Mouse (Mus musculus) neural tube, embryonic 11.5 days (tissue): Measurements from ENCODE around the gene Mon1a. TPM values are rescaled to one million over a fixed set of nuclear protein-coding genes. Genes with fewer than 3 reads are reported as not detected.

Experiments
- ATAC-seq: fragments of 200-750 bp; cut with Nextera tagmentation; 2 replicates; pipeline ENCODE4 v1.8.0; 2017; ENCODE audit warnings: moderate number of reproducible peaks, mild to moderate bottlenecking, moderate TSS enrichment, moderate library complexity; ENCODE audit not compliant: insufficient read depth, low FRiP score, low TSS enrichment
- DNase-seq: peaks from one replicate; pipeline ENCODE4 v3.0.0-alpha.2; 2015; ENCODE audit warnings: low spot score
- H3K27ac ChIP-seq: fragments of 300-500 bp; sonication (generic); 2 replicates; pipeline ENCODE4 v1.5.1; 2014; ENCODE audit warnings: low read depth, mild to moderate bottlenecking, low read length
- H3K27me3 ChIP-seq: fragments of 300-500 bp; sonication (generic); 2 replicates; pipeline ENCODE4 v1.6.1; 2014; ENCODE audit warnings: mild to moderate bottlenecking, low read length, mixed read lengths; ENCODE audit not compliant: control insufficient read depth, insufficient read depth
- H3K36me3 ChIP-seq: fragments of 300-500 bp; sonication (generic); 2 replicates; pipeline ENCODE4 v1.6.1; 2014; ENCODE audit warnings: mild to moderate bottlenecking, low read length, moderate library complexity, mixed read lengths; ENCODE audit not compliant: control insufficient read depth, insufficient read depth
- H3K4me1 ChIP-seq: fragments of 300-500 bp; sonication (generic); 2 replicates; pipeline ENCODE4 v1.6.1; 2014; ENCODE audit warnings: low read length, mixed read lengths; ENCODE audit not compliant: control insufficient read depth, insufficient read depth
- H3K4me2 ChIP-seq: fragments of 300-500 bp; sonication (generic); 2 replicates; pipeline ENCODE4 v1.6.1; 2014; ENCODE audit warnings: low read depth, mild to moderate bottlenecking, moderate library complexity
- H3K4me3 ChIP-seq: fragments of 300-500 bp; sonication (generic); 2 replicates; pipeline ENCODE4 v1.5.1; 2014; ENCODE audit warnings: low read depth, low read length
- H3K9ac ChIP-seq: fragments of 300-500 bp; sonication (generic); 2 replicates; pipeline ENCODE4 v1.6.1; 2014; ENCODE audit warnings: mild to moderate bottlenecking, low read length
- H3K9me3 ChIP-seq: fragments of 300-500 bp; sonication (generic); 2 replicates; pipeline ENCODE4 v1.6.1; 2016; ENCODE audit warnings: low read length; ENCODE audit not compliant: control insufficient read depth
- WGBS: fragments of 180-500 bp; shearing (Covaris S2); extraction: QIAGEN DNeasy Blood & Tissue Kit; methylation state at CpG from one replicate; pipeline ENCODE4 v1.1.7; 2014; 5-methylcytosine and 5-hydroxymethylcytosine counted together
- polyA plus RNA-seq: library from polyadenylated mRNA; unstranded; fragments of >200 nt; fragmentation: Nextera tagmentation; extraction: Ambion mirVana; gene quantifications from 2 replicates; pipeline ENCODE4 v1.2.1, GENCODE M21; 2014

Mon1a gene
- polyA plus RNA-seq, 1 experiment from 2014 or later = 19.2 TPM

DNA sequence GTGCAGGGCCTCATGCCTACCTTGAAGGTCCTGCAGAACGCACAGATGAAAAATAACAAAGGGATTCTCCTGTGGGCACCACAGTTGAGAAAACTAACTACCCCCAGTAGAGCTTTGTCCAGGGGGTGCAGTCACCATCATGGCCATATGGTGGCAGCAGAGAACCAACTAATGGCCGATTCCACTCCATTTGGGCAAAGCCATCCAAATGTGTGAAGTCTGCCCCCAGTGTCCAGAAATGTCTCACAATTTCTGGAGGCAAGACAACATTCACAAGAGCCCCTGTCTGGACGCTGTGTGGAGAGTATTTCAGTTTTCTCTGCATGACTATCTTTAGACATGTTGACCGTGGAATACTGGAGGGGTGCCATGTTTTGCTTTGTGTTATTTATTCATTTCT is 16.8 kb downstream of the Mon1a start:
- no peak overlapping the region for H3K27ac ChIP-seq
- H3K27me3 ChIP-seq = peaks cover 16% of the 10 kb centered on the region
- WGBS = 9% methylated on average over 4 of the region's 4 CpGs
- H3K4me1 ChIP-seq = peaks cover 13% of the 10 kb centered on the region
- H3K4me3 ChIP-seq = no peak overlapping the region
- no peaks in the 10 kb centered on the region for H3K9me3 ChIP-seq
- no peaks in the 10 kb centered on the region; the same call in 1 of the 2 replicates for H3K36me3 ChIP-seq
- H3K9ac ChIP-seq = no peak overlapping the region
- no peak overlapping the region for H3K4me2 ChIP-seq
- peak; percentile 90 for DNase-seq
- no peak for ATAC-seq

DNA sequence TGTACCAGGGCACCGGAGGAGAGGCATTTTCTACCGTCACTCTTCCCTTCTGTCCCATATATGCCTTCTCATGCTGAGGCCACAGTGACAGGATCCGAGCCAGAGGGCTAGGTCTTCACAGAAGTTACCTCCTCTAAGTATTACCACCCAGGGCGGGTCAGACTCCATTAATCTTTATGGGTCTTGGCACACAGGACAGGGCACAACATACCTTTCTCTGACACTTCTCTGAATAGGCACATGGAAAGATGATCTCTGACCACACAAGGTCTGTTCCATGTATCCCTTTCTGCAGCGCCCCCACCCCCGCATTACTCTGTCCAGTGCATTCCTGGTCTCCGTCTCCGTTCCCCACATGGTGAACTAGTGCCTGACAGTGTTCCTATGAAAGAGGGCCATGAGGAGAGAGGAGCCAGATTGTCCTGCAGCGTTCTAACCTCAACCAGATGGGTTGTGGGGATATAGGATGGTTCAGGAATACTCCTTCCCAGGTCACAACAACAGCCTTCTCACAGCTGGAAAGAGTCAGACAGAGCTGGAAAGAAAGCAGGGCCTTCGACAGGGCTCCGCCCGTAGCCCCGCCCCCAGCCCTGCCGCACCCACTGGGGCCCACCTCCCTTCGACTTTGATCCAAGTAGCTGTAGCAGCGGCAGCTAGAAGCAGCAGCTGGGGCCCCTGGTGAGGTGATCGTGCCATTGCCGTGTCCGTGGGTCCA is 18.5 kb downstream of the Mon1a start, which contains the start of gene Mst1r:
TSS of gene Mst1r (plus strand) at position 622 of the 715 bp plus-strand sequence.
- H3K36me3 ChIP-seq = no peaks in the 10 kb centered on the region; the same call in 1 of the 2 replicates
- peak within 1 kb of the TSS; percentile 47 for H3K9ac ChIP-seq
- 0 out of 2 replicates have a peak, but pooled peaks cover 3% of the 10 kb centered on the region for H3K27me3 ChIP-seq
- peaks cover 7% of the 10 kb centered on the region for H3K4me1 ChIP-seq
- ATAC-seq = peak; percentile 37; the same call in 1 of the 2 replicates
- H3K9me3 ChIP-seq = no peaks in the 10 kb centered on the region
- peak within 1 kb of the TSS; percentile 53 for H3K4me2 ChIP-seq
- peak; percentile 66 for DNase-seq
- 15% methylated on average over 19 of the region's 19 CpGs for WGBS
- H3K4me3 ChIP-seq = peak within 1 kb of the TSS; percentile 21; the same call in 1 of the 2 replicates
- H3K27ac ChIP-seq = no peak within 1 kb of the TSS

DNA sequence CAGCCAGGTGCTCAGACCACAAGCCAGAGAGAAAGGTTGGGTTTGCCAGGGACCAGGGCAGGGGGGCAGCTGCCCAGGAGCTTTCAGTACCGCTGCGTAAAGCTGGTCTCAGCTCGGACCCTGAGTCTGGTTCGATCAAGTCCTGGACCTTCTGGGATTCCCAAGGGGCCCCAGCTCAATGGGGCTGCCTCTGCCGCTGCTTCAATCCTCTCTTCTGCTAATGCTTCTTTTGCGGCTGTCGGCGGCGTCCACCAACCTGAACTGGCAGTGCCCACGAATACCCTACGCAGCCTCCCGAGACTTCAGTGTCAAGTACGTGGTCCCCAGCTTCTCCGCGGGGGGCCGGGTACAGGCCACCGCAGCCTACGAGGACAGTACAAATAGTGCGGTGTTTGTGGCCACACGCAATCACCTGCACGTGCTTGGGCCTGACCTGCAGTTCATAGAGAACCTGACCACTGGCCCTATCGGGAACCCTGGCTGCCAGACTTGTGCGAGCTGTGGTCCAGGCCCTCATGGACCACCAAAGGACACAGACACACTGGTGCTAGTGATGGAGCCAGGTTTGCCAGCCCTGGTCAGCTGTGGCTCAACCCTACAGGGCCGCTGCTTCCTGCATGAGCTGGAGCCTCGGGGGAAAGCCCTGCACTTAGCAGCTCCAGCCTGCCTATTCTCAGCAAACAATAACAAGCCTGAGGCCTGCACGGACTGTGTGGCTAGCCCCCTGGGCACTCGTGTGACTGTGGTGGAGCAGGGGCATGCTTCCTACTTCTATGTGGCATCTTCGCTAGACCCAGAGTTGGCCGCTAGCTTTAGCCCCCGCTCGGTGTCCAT is 19.2 kb downstream of the Mon1a start:
- WGBS = 48% methylated on average over 31 of the region's 31 CpGs
- Histone ChIP-seq H3K4me2 (peak overlapping the region; percentile 53), H3K4me1 (peaks cover 7% of the 10 kb centered on the region), H3K4me3 (peak overlapping the region; percentile 21; the same call in 1 of the 2 replicates), H3K27me3 (no peaks in the 10 kb centered on the region), H3K36me3 (no peaks in the 10 kb centered on the region; the same call in 1 of the 2 replicates), H3K27ac (no peak overlapping the region), H3K9me3 (no peaks in the 10 kb centered on the region), H3K9ac (peak overlapping the region; percentile 47)
- no peak for DNase-seq
- ATAC-seq = no peak

DNA sequence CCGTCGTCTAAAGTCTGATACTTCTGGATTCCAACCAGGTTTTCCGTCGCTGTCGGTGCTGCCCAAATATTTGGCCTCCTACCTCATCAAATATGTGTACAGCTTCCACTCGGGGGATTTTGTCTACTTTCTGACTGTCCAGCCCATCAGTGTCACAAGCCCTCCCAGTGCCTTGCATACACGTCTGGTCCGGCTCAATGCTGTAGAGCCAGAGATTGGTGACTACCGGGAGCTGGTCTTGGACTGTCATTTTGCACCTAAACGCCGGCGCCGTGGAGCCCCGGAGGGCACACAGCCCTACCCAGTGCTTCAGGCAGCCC is 19.8 kb downstream of the Mon1a start:
- H3K4me3 ChIP-seq = no peak overlapping the region
- ATAC-seq (no peak), DNase-seq (no peak)
- H3K4me2 ChIP-seq = no peak overlapping the region
- H3K4me1 ChIP-seq = peaks cover 7% of the 10 kb centered on the region
- no peak overlapping the region for H3K27ac ChIP-seq
- H3K36me3 ChIP-seq = no peaks in the 10 kb centered on the region; the same call in 1 of the 2 replicates
- H3K27me3 ChIP-seq = no peaks in the 10 kb centered on the region
- 84% methylated on average over 14 of the region's 14 CpGs for WGBS
- H3K9me3 ChIP-seq = no peaks in the 10 kb centered on the region
- no peak overlapping the region for H3K9ac ChIP-seq

DNA sequence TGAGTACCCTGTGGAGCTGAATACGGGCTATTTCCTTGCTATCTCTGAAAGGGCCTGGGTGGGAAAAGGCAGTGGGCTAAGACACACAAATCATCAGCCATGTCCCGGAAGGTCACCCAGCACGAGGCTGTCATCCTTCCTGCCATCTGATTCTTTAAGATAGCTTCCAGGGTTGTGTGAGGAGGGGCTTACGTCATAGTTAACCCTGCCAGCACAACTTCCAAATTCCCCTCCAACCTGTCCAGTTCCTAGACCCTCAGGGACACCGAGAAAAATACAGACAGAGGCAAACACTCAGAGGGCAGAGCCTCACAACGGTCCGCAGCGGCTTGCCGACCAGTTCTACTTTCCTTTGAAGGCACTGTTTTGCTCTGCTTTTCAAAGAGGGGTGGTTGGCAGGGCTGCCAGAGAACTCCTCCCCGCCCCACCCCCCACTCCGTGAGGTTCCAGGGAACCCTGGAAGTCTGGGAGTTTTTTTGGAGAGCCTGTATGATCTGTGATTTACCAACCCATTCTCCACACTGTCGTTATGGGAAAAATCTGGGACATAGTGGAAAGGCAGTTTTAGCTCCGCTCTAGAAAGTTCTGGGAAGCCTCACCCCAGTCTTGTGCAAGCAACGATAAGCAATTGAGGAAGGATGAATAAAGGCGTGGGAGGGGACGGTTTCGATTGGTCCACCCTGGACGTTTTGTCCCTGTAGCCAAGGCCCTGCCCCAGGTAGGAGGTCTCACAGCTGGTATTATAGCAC is 20.6 kb downstream of the Mon1a start:
- no peak overlapping the region for H3K4me3 ChIP-seq
- H3K4me1 ChIP-seq = peaks cover 7% of the 10 kb centered on the region
- 25% methylated on average over 18 of the region's 18 CpGs for WGBS
- no peak overlapping the region for H3K27ac ChIP-seq
- ATAC-seq (no peak), DNase-seq (no peak)
- no peak overlapping the region for H3K9ac ChIP-seq
- no peaks in the 10 kb centered on the region for H3K36me3 ChIP-seq
- H3K27me3 ChIP-seq = no peaks in the 10 kb centered on the region
- H3K9me3 ChIP-seq = no peaks in the 10 kb centered on the region
- H3K4me2 ChIP-seq = no peak overlapping the region; the same call in 1 of the 2 replicates

DNA sequence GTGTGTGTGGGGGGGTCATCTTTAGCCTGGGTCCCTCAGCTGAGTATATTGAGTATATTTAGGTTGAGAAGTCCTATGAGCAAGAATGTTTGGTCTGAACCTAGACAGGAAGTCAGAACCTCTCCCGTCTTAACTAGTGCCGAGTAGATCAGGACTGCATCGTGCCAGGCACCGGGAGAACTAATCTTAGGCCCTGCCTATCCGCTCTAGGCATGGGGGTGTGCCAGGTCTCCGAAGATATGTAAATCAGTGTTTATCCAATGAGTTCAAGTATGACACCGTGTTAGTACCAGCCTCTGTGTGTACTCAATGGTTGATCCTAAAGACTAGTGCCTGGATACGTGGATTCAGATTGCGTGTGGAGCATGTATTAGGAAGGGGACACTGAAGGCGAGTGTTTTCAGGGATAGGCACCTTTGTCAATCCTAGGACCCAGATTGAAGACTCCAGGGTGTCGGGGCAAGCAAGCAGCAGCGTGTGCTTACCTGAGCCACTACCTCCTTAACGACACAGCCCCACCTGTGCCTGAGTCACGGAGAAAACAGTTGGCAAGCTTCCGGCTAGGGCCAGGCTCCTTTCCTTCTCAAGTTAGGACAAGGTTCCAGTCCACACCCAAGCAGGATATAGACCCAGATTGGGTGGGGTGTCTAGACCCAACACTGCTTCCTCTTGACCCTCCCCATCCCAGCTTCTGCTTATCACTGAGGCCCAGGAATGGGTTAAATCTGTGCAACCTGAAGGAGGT is 22.2 kb downstream of the Mon1a start:
- no peak overlapping the region for H3K4me2 ChIP-seq
- no peaks in the 10 kb centered on the region for H3K9me3 ChIP-seq
- DNase-seq (no peak), ATAC-seq (no peak)
- no peak overlapping the region for H3K4me3 ChIP-seq
- H3K27me3 ChIP-seq = no peaks in the 10 kb centered on the region
- 93% methylated on average over 15 of the region's 15 CpGs for WGBS
- H3K4me1 ChIP-seq = peaks cover 7% of the 10 kb centered on the region
- no peaks in the 10 kb centered on the region for H3K36me3 ChIP-seq
- H3K27ac ChIP-seq = no peak overlapping the region
- H3K9ac ChIP-seq = no peak overlapping the region

DNA sequence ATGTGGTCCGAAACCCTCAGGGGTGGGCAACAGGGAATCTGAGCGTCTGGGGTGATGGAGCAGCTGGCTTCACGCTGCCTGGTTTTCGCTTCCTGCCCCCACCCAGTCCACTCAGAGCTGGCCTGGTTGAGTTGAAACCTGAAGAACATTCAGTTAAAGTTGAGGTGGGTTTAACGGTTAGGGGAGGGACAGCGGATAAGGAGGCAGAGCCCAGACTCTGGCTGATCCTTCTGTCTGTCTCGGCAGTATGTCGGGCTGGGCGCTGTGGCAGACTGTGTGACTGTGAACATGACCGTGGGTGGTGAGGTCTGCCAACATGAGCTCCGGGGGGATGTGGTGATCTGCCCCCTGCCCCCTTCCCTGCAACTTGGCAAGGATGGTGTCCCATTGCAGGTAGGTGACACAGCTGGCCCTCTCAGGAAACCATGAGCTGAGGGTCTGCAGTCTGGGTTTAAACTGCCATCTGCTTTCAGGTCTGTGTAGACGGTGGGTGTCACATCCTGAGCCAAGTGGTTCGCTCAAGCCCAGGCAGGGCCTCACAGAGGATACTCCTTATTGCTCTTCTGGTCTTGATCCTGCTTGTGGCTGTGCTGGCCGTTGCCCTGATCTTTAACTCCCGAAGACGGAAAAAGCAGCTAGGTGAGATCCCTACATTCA is 26.9 kb downstream of the Mon1a start:
- no peaks in the 10 kb centered on the region for H3K27me3 ChIP-seq
- H3K4me3 ChIP-seq = no peak overlapping the region
- no peaks in the 10 kb centered on the region for H3K9me3 ChIP-seq
- no peaks in the 10 kb centered on the region for H3K36me3 ChIP-seq
- ATAC-seq = no peak
- H3K27ac ChIP-seq = no peak overlapping the region
- H3K9ac ChIP-seq = no peak overlapping the region
- 73% methylated on average over 16 of the region's 16 CpGs for WGBS
- peaks cover 5% of the 10 kb centered on the region for H3K4me1 ChIP-seq
- DNase-seq = no peak
- H3K4me2 ChIP-seq = no peak overlapping the region
